Mouse (Mus musculus): ENCODE results near the gene Klhl21.

GRCm38 (mm10) chr4:151960513-151960854 lies 48.1 kb upstream of the Klhl21 start:
- TF ChIP-seq ZC3H11A (IDR thresholded peaks at IDR 0.05; ENCODE audit: borderline replicate concordance, low read depth, low read length) (no peak), HCFC1 (IDR thresholded peaks at IDR 0.05; ENCODE audit: borderline replicate concordance, insufficient read depth, low read length) (no peak), ZNF384 (IDR thresholded peaks at IDR 0.05; ENCODE audit: low read depth, low read length) (no peak)
